Mouse (Mus musculus) G1E (cell line): ENCODE measurements around the gene Mex3a. TPM values are rescaled to one million over a fixed set of nuclear protein-coding genes. Genes with fewer than 3 reads are reported as not detected.

ENCODE experiments used
- ATAC-seq: 2 replicates; pipeline ENCODE4 v1.8.0; 2016; ENCODE audit warnings: mild to moderate bottlenecking; ENCODE audit not compliant: insufficient number of reproducible peaks, poor library complexity, low FRiP score, severe bottlenecking; ENCODE audit errors: extremely low read depth
- DNase-seq: peaks from one replicate; pipeline ENCODE4 v3.0.0; 2012; ENCODE audit warnings: low spot score
- H3K27me3 ChIP-seq: 2 replicates; pipeline ENCODE4 v1.6.1; 2012; ENCODE audit warnings: mild to moderate bottlenecking, low read length, inconsistent platforms; ENCODE audit not compliant: insufficient read depth
- H3K36me3 ChIP-seq: replicated peaks from 2 replicates; pipeline ENCODE3; 2012; ENCODE audit warnings: mild to moderate bottlenecking, inconsistent platforms
- H3K4me1 ChIP-seq: 2 replicates; pipeline ENCODE4 v1.6.1; 2012; ENCODE audit warnings: low read depth, low read length, inconsistent platforms, mixed read lengths; ENCODE audit not compliant: insufficient read depth
- H3K4me3 ChIP-seq: 2 replicates; pipeline ENCODE4 v1.5.1; 2012; ENCODE audit warnings: low read depth, mild to moderate bottlenecking, inconsistent platforms, low read length, moderate library complexity, mixed read lengths
- H3K9me3 ChIP-seq: replicated peaks from 2 replicates; pipeline ENCODE4 v1.6.1; 2012; ENCODE audit warnings: inconsistent platforms
- CTCF ChIP-seq: IDR thresholded peaks from 2 replicates; pipeline ENCODE4 v1.5.1; 2012; ENCODE audit warnings: low read depth, low read length, inconsistent platforms, mixed read lengths
- GATA1 ChIP-seq: IDR thresholded peaks from 2 replicates; pipeline ENCODE4 v1.6.1; 2012; ENCODE audit warnings: borderline replicate concordance, low read length, inconsistent platforms, mixed read lengths
- GATA2 ChIP-seq: IDR thresholded peaks from 2 replicates; pipeline ENCODE4 v1.6.1; 2012; ENCODE audit warnings: low read depth, low read length, inconsistent platforms, borderline replicate concordance
- POLR2AphosphoS5 ChIP-seq: IDR thresholded peaks from 2 replicates; pipeline ENCODE4 v1.6.1; 2012; ENCODE audit warnings: low read depth, low read length, inconsistent platforms; ENCODE audit not compliant: insufficient replicate concordance
- TAL1 ChIP-seq: conservative IDR thresholded peaks from 2 replicates; pipeline ENCODE4 v1.6.1; 2012; ENCODE audit warnings: low read depth, low read length, inconsistent platforms, mixed read lengths
- polyA plus RNA-seq: library from polyadenylated mRNA; stranded (reverse); fragments of >175 nt; gene quantifications from 2 replicates; pipeline ENCODE4 v1.2.3, GENCODE M21; 2012
- total RNA-seq, 2 experiments: library from RNA; stranded (forward) in 1 of 2; stranded (reverse) in 1 of 2; fragments of 200-1000 nt in 1 of 2; fragments of >200 nt in 1 of 2; fragmentation: Nextera tagmentation in 1 of 2; gene quantifications; 2 replicates each; pipeline ENCODE4 v1.2.3; 2014 to 2017

Mex3a gene
- total and polyA plus RNA-seq, 3 experiments, result 2.0 to 9.6 (median 6.2) TPM

DNA sequence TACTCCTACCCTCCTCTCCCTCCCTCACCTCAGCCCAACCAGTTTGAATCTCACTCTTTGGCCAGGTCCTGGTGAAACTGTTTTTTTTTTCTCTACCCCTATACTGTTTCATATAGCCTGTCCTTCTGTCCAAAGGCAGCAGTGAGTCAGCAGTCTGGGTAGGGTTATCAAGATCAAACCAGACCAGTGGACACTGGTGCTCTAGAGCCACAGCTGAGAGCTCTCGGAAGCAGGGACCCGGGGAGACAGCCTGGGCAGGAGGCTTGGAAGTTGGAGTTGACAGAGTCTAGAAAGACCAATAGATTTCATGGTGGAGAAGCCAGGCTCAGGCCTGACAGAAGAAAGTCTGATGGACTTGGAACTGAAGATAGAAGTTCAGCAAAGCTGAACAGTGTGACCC is 36.4 kb downstream of the Mex3a start:
- Histone ChIP-seq H3K9me3 (no peaks in the 10 kb centered on the region), H3K4me1 (peaks cover 15% of the 10 kb centered on the region; the same call in 1 of the 2 replicates), H3K27me3 (no peaks in the 10 kb centered on the region; the same call in 1 of the 2 replicates), H3K4me3 (no peak overlapping the region), H3K36me3 (peaks cover 70% of the 10 kb centered on the region)
- no peak for DNase-seq
- TF ChIP-seq CTCF, result no peak
- no peak for TF ChIP-seq GATA2
- no peak for TF ChIP-seq POLR2AphosphoS5
- no peak for TF ChIP-seq GATA1
- ATAC-seq, result no peak

DNA sequence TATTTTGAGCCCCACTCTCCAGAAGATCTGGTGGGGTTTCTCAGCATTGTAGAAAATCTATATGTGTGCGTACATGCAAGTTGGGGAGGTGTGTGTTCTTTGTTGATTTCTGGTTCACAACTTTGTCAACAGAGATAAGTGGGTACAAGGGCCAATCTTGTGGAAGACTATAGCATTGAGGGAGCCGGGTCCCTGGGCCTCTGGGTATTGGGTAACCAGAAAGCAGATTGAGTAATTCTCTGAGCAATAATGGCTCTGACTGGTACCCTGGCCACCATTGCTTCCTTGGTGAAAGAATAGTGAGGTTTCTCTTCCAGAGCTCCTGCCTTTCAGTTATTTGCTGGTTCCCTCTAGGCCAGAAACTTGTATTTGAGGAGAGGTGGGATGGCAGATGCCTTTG is 36.9 kb downstream of the Mex3a start:
- ATAC-seq, result no peak
- Histone ChIP-seq H3K4me1 (peaks cover 17% of the 10 kb centered on the region; the same call in 1 of the 2 replicates), H3K27me3 (no peaks in the 10 kb centered on the region; the same call in 1 of the 2 replicates), H3K9me3 (no peaks in the 10 kb centered on the region), H3K4me3 (no peak overlapping the region), H3K36me3 (peaks cover 65% of the 10 kb centered on the region)
- no peak for TF ChIP-seq GATA2
- TF ChIP-seq TAL1, result no peak
- TF ChIP-seq CTCF, result no peak
- TF ChIP-seq GATA1, result no peak
- no peak for DNase-seq

DNA sequence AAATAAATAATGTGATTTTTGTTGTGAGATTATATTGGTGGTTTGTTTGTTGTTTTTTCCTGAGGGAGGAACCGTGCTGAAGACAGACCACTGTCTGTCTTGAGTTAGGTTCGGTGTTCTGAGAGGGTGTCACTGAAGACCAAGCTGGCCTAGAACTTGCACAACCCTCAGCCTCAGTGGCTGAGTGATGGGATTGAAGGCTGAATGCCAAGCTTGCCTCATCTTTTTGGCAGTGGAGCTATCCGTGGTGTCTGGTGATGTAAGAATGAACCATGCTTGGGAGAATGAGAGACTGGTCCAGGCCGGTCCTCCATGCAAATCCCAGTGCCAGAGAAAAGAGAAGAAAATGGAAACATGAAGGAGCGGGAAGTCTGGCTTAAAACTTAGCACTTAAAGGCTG is 37.5 kb downstream of the Mex3a start:
- peaks cover 59% of the 10 kb centered on the region for H3K36me3 ChIP-seq

DNA sequence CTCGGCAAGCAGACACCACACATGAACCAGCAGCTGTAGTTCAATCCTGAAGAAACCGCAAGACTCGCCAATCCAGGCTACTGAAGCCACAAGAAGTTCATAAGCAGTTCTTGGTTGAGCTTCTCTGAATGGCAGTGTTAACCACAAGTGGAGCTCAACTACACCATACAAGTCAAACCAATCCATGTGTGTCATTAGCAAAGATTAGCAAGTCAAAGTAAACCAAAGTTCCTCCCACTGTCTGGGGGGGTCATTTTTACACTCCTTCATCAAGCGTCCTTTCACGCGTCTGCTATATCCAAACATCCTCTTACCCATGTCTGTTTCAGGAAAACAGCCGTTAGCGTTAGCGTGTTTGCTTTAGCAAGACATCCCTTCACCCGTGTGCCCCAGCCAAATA is 38.1 kb downstream of the Mex3a start:
- H3K27me3 ChIP-seq, result peaks cover under 1% of the 10 kb centered on the region; the same call in 1 of the 2 replicates
- DNase-seq (no peak), ATAC-seq (no peak)
- peaks cover 15% of the 10 kb centered on the region; the same call in 1 of the 2 replicates for H3K4me1 ChIP-seq
- no peak overlapping the region for H3K4me3 ChIP-seq
- TF ChIP-seq GATA2, result no peak
- TF ChIP-seq GATA1, result no peak
- no peak for TF ChIP-seq CTCF
- TF ChIP-seq POLR2AphosphoS5, result no peak
- no peak for TF ChIP-seq TAL1
- peaks cover 53% of the 10 kb centered on the region for H3K36me3 ChIP-seq
- H3K9me3 ChIP-seq, result no peaks in the 10 kb centered on the region

More for the DNA sequence above, 37.5 kb downstream of the Mex3a start:
- ATAC-seq (no peak), DNase-seq (no peak)
- no peak overlapping the region for H3K4me3 ChIP-seq
- no peaks in the 10 kb centered on the region; the same call in 1 of the 2 replicates for H3K27me3 ChIP-seq
- TF ChIP-seq TAL1 (no peak), GATA2 (no peak), POLR2AphosphoS5 (no peak), CTCF (no peak), GATA1 (no peak)
- H3K4me1 ChIP-seq, result peaks cover 17% of the 10 kb centered on the region; the same call in 1 of the 2 replicates
- no peaks in the 10 kb centered on the region for H3K9me3 ChIP-seq

DNA sequence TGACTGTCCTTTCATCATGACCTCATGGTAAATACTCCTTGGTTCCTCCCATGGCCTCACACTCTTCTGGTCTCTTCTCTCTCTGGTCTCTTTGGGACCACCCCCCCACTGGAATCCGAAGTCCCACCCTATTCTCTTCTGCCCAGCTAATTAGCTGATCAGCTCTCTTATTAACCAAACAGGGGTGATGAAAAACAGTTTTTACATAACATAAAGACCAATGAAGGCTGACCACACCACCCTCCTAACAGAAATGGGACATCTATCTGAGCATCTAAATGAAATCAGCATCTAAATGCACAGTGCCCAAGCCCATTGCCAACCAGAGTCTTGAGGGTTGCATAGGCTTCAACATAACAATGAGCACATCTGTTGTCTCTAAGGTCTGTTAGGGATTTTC is 39.7 kb downstream of the Mex3a start:
- Histone ChIP-seq H3K36me3 (peaks cover 38% of the 10 kb centered on the region), H3K9me3 (no peaks in the 10 kb centered on the region), H3K27me3 (peaks cover 3% of the 10 kb centered on the region; the same call in 1 of the 2 replicates), H3K4me1 (peaks cover 13% of the 10 kb centered on the region), H3K4me3 (no peak overlapping the region)
- TF ChIP-seq GATA2, result no peak
- TF ChIP-seq GATA1, result no peak
- no peak for TF ChIP-seq POLR2AphosphoS5
- TF ChIP-seq CTCF, result no peak
- TF ChIP-seq TAL1, result no peak
- no peak for ATAC-seq
- DNase-seq, result no peak

DNA sequence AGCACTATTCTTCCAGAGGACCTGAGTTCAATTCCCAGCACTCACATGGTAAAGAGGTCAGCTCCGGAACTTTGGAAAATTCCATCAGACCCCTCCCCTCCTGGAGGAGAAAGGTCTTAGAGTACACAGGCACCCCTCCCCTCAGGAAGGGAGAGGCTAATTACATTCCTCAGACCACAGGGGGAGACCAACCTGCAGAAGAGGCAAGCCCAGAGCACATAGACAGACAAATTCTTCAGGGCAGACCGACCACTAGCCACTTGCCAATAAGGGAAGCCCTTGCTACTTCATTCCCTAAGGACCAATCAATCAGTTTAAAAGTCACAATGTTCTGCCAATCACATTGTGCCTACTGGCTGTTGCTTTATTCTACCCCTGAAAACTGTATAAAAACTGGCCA is 40.6 kb downstream of the Mex3a start:
- ATAC-seq (no peak), DNase-seq (no peak)
- Histone ChIP-seq H3K9me3 (no peaks in the 10 kb centered on the region), H3K36me3 (peaks cover 29% of the 10 kb centered on the region), H3K4me1 (peaks cover 13% of the 10 kb centered on the region), H3K27me3 (peaks cover 3% of the 10 kb centered on the region; the same call in 1 of the 2 replicates), H3K4me3 (no peak overlapping the region)
- TF ChIP-seq CTCF (no peak), GATA2 (no peak), GATA1 (no peak), TAL1 (no peak), POLR2AphosphoS5 (no peak)
